Comparison of ENCODE assay signal across 7 mouse cellular contexts in the genomic region with DNA sequence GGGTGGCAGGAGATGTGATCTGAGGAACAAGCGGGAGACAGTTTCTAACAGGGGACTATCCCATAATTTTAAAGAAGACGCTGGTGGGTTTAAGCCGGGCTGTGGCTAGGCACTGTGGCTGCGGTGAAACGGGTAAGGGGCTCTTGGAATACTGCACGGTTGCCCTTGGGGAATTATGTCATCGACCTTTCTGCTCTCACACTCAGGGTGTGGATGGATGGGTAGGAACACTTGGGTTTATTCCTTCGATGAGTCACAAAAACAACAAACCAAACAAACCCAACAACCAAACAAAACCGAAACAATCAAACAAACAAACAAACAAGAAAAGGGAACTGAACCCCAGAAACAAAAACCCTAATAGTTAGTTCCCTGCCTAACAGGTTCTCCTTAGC. TPM values are rescaled to one million over a fixed set of nuclear protein-coding genes. Genes with fewer than 3 reads are reported as not detected.
DNase-seq lines count a peak whose midpoint lies in the region; ATAC-seq and TF ChIP-seq lines count a peak whose summit lies in the region.

No protein-coding gene starts in this region.

- no peak for TF ChIP-seq POLR2A in limb, embryonic 14.5 days (IDR thresholded peaks at IDR 0.05; ENCODE audit: borderline replicate concordance, extremely low read depth, insufficient read depth, insufficient read length)

- H3K9me3 ChIP-seq in lung, embryonic 16.5 days (ENCODE audit: control insufficient read depth, low read length), result no peaks in the 10 kb centered on the region; the same call in 1 of the 2 replicates
- no peaks in the 10 kb centered on the region for H3K9me3 ChIP-seq in forebrain, embryonic 14.5 days (replicated peaks; ENCODE audit: control insufficient read depth, low read length)
- H3K9me3 ChIP-seq in limb, embryonic 14.5 days (ENCODE audit: control insufficient read depth, low read length), result no peaks in the 10 kb centered on the region
- H3K9me3 ChIP-seq in stomach, embryonic 15.5 days, result no peaks in the 10 kb centered on the region

- DNase-seq in lung, postnatal 25 days (ENCODE audit: low spot score), result no peak
- DNase-seq in forebrain, embryonic 14.5 days (ENCODE audit: low spot score), result no peak
- DNase-seq in limb, embryonic 14.5 days (ENCODE audit: low spot score), result no peak
- no peak for DNase-seq in adrenal gland, postnatal 14 days
- DNase-seq in adrenal gland, adult 8-10 months, result no peak

- H3K4me1 ChIP-seq in lung, embryonic 16.5 days (replicated peaks; ENCODE audit: control insufficient read depth, insufficient read depth, low read length), result peaks cover 11% of the 10 kb centered on the region
- H3K4me1 ChIP-seq in forebrain, embryonic 14.5 days (ENCODE audit: control insufficient read depth, insufficient read depth, low read length), result 0 out of 2 replicates have a peak, but pooled peaks cover 4% of the 10 kb centered on the region
- H3K4me1 ChIP-seq in limb, embryonic 14.5 days (ENCODE audit: control insufficient read depth, insufficient read depth, low read length), result peaks cover 4% of the 10 kb centered on the region; the same call in 1 of the 2 replicates
- H3K4me1 ChIP-seq in stomach, embryonic 15.5 days, result peaks cover 19% of the 10 kb centered on the region

- peak overlapping the region; percentile 75; the same call in 1 of the 2 replicates for H3K9ac ChIP-seq in lung, embryonic 16.5 days (ENCODE audit: low read length)
- no peak overlapping the region for H3K9ac ChIP-seq in forebrain, embryonic 14.5 days (ENCODE audit: low read length)
- H3K9ac ChIP-seq in limb, embryonic 14.5 days (ENCODE audit: low read depth, low read length, severe bottlenecking), result no peak overlapping the region
- H3K9ac ChIP-seq in stomach, embryonic 15.5 days, result 0 out of 2 replicates have a peak overlapping the region, but pooled peaks have one; percentile 26

- no peak for ATAC-seq in lung, embryonic 16.5 days (ENCODE audit: low read depth)
- no peak for ATAC-seq in forebrain, embryonic 14.5 days
- no peak for ATAC-seq in limb, embryonic 14.5 days (ENCODE audit: low FRiP score, low read depth)
- no peak for ATAC-seq in stomach, embryonic 15.5 days (ENCODE audit: insufficient read depth, low FRiP score, low read depth)

- WGBS in lung, embryonic 16.5 days, result 8% methylated on average over 9 of the region's 9 CpGs
- WGBS in forebrain, embryonic 14.5 days, result 12% methylated on average over 9 of the region's 9 CpGs
- WGBS in limb, embryonic 14.5 days, result 16% methylated on average over 9 of the region's 9 CpGs
- WGBS in stomach, embryonic 15.5 days, result 12% methylated on average over 9 of the region's 9 CpGs

- no peak overlapping the region; the same call in 1 of the 2 replicates for H3K27ac ChIP-seq in lung, embryonic 16.5 days (ENCODE audit: low read length)
- no peak overlapping the region for H3K27ac ChIP-seq in forebrain, embryonic 14.5 days (ENCODE audit: low read depth, low read length)
- no peak overlapping the region for H3K27ac ChIP-seq in limb, embryonic 14.5 days (replicated peaks; ENCODE audit: low read depth, low read length)
- peak overlapping the region; percentile 82; the same call in 1 of the 2 replicates for H3K27ac ChIP-seq in stomach, embryonic 15.5 days

- peak overlapping the region; percentile 74 for H3K4me3 ChIP-seq in lung, embryonic 16.5 days (ENCODE audit: low read length)
- peak overlapping the region; percentile 60 for H3K4me3 ChIP-seq in forebrain, embryonic 14.5 days (ENCODE audit: low read depth, low read length)
- H3K4me3 ChIP-seq in limb, embryonic 14.5 days (replicated peaks; ENCODE audit: low read length), result peak overlapping the region; percentile 60
- H3K4me3 ChIP-seq in stomach, embryonic 15.5 days (replicated peaks), result peak overlapping the region; percentile 66

- no peaks in the 10 kb centered on the region for H3K36me3 ChIP-seq in lung, embryonic 16.5 days (ENCODE audit: control insufficient read depth, insufficient read depth, low read length)
- no peaks in the 10 kb centered on the region for H3K36me3 ChIP-seq in forebrain, embryonic 14.5 days (ENCODE audit: control insufficient read depth, insufficient read depth, low read length)
- peaks cover 3% of the 10 kb centered on the region; the same call in 1 of the 2 replicates for H3K36me3 ChIP-seq in limb, embryonic 14.5 days (ENCODE audit: control insufficient read depth, insufficient read depth, low read length)
- no peaks in the 10 kb centered on the region for H3K36me3 ChIP-seq in stomach, embryonic 15.5 days

- H3K27me3 ChIP-seq in lung, embryonic 16.5 days (ENCODE audit: control insufficient read depth, insufficient read depth, low read depth, low read length), result no peaks in the 10 kb centered on the region
- no peaks in the 10 kb centered on the region for H3K27me3 ChIP-seq in forebrain, embryonic 14.5 days (replicated peaks; ENCODE audit: control insufficient read depth, insufficient read depth, low read length)
- H3K27me3 ChIP-seq in limb, embryonic 14.5 days (ENCODE audit: control insufficient read depth, insufficient read depth, low read length), result no peaks in the 10 kb centered on the region
- no peaks in the 10 kb centered on the region for H3K27me3 ChIP-seq in stomach, embryonic 15.5 days (replicated peaks)

- peak overlapping the region; percentile 88 for H3K4me2 ChIP-seq in lung, embryonic 16.5 days (ENCODE audit: low read depth, low read length)
- H3K4me2 ChIP-seq in forebrain, embryonic 14.5 days (ENCODE audit: low read length), result peak overlapping the region; percentile 94
- H3K4me2 ChIP-seq in limb, embryonic 14.5 days (replicated peaks; ENCODE audit: low read depth, low read length, severe bottlenecking), result peak overlapping the region; percentile 95
- peak overlapping the region; percentile 89 for H3K4me2 ChIP-seq in stomach, embryonic 15.5 days

RNA-seq across cellular contexts. Expression of a gene that starts 0.6 kb away (rescaled TPM):
- polyA plus RNA-seq in lung, embryonic 16.5 days (2015; fragmentation: Nextera tagmentation; extraction: Ambion mirVana), result 4.8 and 6.0 TPM in 2 replicates
- polyA plus RNA-seq in forebrain, embryonic 14.5 days (2014; fragmentation: Nextera tagmentation; extraction: Ambion mirVana), result 5.3 and 6.4 TPM in 2 replicates
- polyA plus RNA-seq in limb, embryonic 14.5 days (2012; rRNA removed), result 4.7 and 6.3 TPM in 2 replicates
- polyA plus RNA-seq in limb, embryonic 14.5 days (2014; fragmentation: Nextera tagmentation; extraction: Ambion mirVana), result 1.4 and 2.6 TPM in 2 replicates
- 4.5 and 4.7 TPM in 2 replicates for polyA plus RNA-seq in stomach, embryonic 15.5 days (2015; fragmentation: Nextera tagmentation; extraction: Ambion mirVana)
- 15.5 and 15.8 TPM in 2 replicates for total RNA-seq in adrenal gland, postnatal 14 days (2021)
- total RNA-seq in adrenal gland, adult 8-10 months (2022), result 10 to 100 TPM; 22.1 to 31.0 (median 26.2) TPM

RNA-seq across cellular contexts. Expression of a gene that starts 0.8 kb away (rescaled TPM):
- 0.77 and 1.4 TPM in 2 replicates for polyA plus RNA-seq in lung, embryonic 16.5 days (2015; fragmentation: Nextera tagmentation; extraction: Ambion mirVana)
- 0.19 TPM in 2 replicates for polyA plus RNA-seq in forebrain, embryonic 14.5 days (2014; fragmentation: Nextera tagmentation; extraction: Ambion mirVana)
- polyA plus RNA-seq in limb, embryonic 14.5 days (2012; rRNA removed), result 0.18 and 0.20 TPM in 2 replicates
- polyA plus RNA-seq in limb, embryonic 14.5 days (2014; fragmentation: Nextera tagmentation; extraction: Ambion mirVana), result 0.15 TPM in 1 of 2 replicates, not detected in the other
- 0.23 and 0.27 TPM in 2 replicates for polyA plus RNA-seq in stomach, embryonic 15.5 days (2015; fragmentation: Nextera tagmentation; extraction: Ambion mirVana)
- 0.19 and 1.1 TPM in 2 replicates for total RNA-seq in adrenal gland, postnatal 14 days (2021)
- total RNA-seq in adrenal gland, adult 8-10 months (2022), result 1 to 10 TPM in 2 of 4 experiments, under 1 TPM in 2; 0.84 to 1.8 (median 1.1) TPM

Comparison
In these comparisons a context has a peak if more than half of its experiments do, and no peak if none do; other contexts are left out.
1. H3K9ac ChIP-seq: peak in lung, embryonic 16.5 days (single experiment) and stomach, embryonic 15.5 days (single experiment); none in forebrain, embryonic 14.5 days (single experiment) and limb, embryonic 14.5 days (single experiment).
2. Peak in every context shown above with its lines, with median percentiles within 50 percentile points of each other: H3K4me2 ChIP-seq and H3K4me3 ChIP-seq.